Mouse (Mus musculus) testis, postnatal 10 days (tissue): Measurements from ENCODE around the gene Prkn.
A peak's percentile ranks its signal among the peaks of the same experiment; 100 is the strongest.

Source experiments
- DNase-seq: peaks from one replicate; pipeline ENCODE4 v3.0.0; 2021; ENCODE audit warnings: low spot score

Prkn gene

GRCm38 (mm10) chr17:11845506-11845905 is 1005.3 kb downstream of the Prkn start:
- DNase-seq, result no peak

- no peak for DNase-seq
Measured at GRCm38 (mm10) chr17:11854571-11854970, 1014.4 kb downstream of the Prkn start.

- DNase-seq, result no peak
Measured at GRCm38 (mm10) chr17:11858772-11859405, 1018.7 kb downstream of the Prkn start.

GRCm38 (mm10) chr17:11861178-11861577 is 1021.0 kb downstream of the Prkn start:
- DNase-seq, result no peak

- no peak for DNase-seq
Measured at GRCm38 (mm10) chr17:11862360-11862759, 1022.2 kb downstream of the Prkn start.

- no peak for DNase-seq
Measured at GRCm38 (mm10) chr17:11863017-11863416, 1022.8 kb downstream of the Prkn start.

GRCm38 (mm10) chr17:11866231-11866630 is 1026.0 kb downstream of the Prkn start:
- no peak for DNase-seq

- DNase-seq, result no peak
Measured at GRCm38 (mm10) chr17:11867334-11868095, 1027.3 kb downstream of the Prkn start.

GRCm38 (mm10) chr17:11870546-11870945 is 1030.4 kb downstream of the Prkn start:
- no peak for DNase-seq

- DNase-seq, result no peak
Measured at GRCm38 (mm10) chr17:11876240-11876639, 1036.1 kb downstream of the Prkn start.

GRCm38 (mm10) chr17:11881110-11881820 is 1041.1 kb downstream of the Prkn start:
- DNase-seq, result no peak

- no peak for DNase-seq
Measured at GRCm38 (mm10) chr17:11885601-11886000, 1045.4 kb downstream of the Prkn start.

GRCm38 (mm10) chr17:11886963-11887362 is 1046.8 kb downstream of the Prkn start:
- no peak for DNase-seq

GRCm38 (mm10) chr17:11887591-11888205 is 1047.5 kb downstream of the Prkn start:
- no peak for DNase-seq

- DNase-seq, result no peak
Measured at GRCm38 (mm10) chr17:11888806-11889205, 1048.6 kb downstream of the Prkn start.

- no peak for DNase-seq
Measured at GRCm38 (mm10) chr17:11900300-11900699, 1060.1 kb downstream of the Prkn start.

GRCm38 (mm10) chr17:11901731-11902130 is 1061.5 kb downstream of the Prkn start:
- DNase-seq, result no peak

GRCm38 (mm10) chr17:11903001-11903400 is 1062.8 kb downstream of the Prkn start:
- DNase-seq, result peak; percentile 55

GRCm38 (mm10) chr17:11910668-11911398 is 1070.6 kb downstream of the Prkn start:
- no peak for DNase-seq

GRCm38 (mm10) chr17:11912136-11912535 is 1072.0 kb downstream of the Prkn start:
- DNase-seq, result no peak

GRCm38 (mm10) chr17:11912872-11913365 is 1072.7 kb downstream of the Prkn start:
- DNase-seq, result no peak

GRCm38 (mm10) chr17:11913620-11914019 is 1073.4 kb downstream of the Prkn start:
- DNase-seq, result no peak
